Mouse (Mus musculus) megakaryocyte, embryonic 14.5 days (primary cell): ENCODE results near the gene Hoxc4. TPM values are rescaled to one million over a fixed set of nuclear protein-coding genes. Genes with fewer than 3 reads are reported as not detected.

ENCODE experiments used
- H3K27me3 ChIP-seq: replicated peaks from 2 replicates; pipeline ENCODE3; 2012; ENCODE audit warnings: inconsistent platforms
- H3K36me3 ChIP-seq: replicated peaks from 2 replicates; pipeline ENCODE3; 2012; ENCODE audit warnings: low read length, inconsistent platforms, mixed read lengths
- H3K4me1 ChIP-seq: 2 replicates; pipeline ENCODE4 v1.6.1; 2012; ENCODE audit warnings: inconsistent platforms
- H3K4me3 ChIP-seq: replicated peaks from 2 replicates; pipeline ENCODE3; 2012; ENCODE audit warnings: moderate library complexity, mild to moderate bottlenecking, inconsistent platforms
- H3K9me3 ChIP-seq: 2 replicates; pipeline ENCODE4 v1.6.1; 2012; ENCODE audit warnings: inconsistent platforms
- FLI1 ChIP-seq: IDR thresholded peaks from 2 replicates; pipeline ENCODE4 v1.6.1; 2012; ENCODE audit warnings: low read length, inconsistent platforms, mixed read lengths
- GATA1 ChIP-seq: IDR thresholded peaks from 3 replicates; pipeline ENCODE4 v1.6.1; 2012; ENCODE audit warnings: mixed read lengths, low read length, inconsistent platforms, borderline replicate concordance
- polyA plus RNA-seq: library from polyadenylated mRNA; stranded (reverse); fragments of >175 nt; gene quantifications from 2 replicates; pipeline ENCODE4 v1.2.3, GENCODE M21; 2012; ENCODE audit warnings: low replicate concordance; ENCODE audit not compliant: insufficient read depth

Gene Hoxc4
- polyA plus RNA-seq, 1 experiment = not detected

DNA sequence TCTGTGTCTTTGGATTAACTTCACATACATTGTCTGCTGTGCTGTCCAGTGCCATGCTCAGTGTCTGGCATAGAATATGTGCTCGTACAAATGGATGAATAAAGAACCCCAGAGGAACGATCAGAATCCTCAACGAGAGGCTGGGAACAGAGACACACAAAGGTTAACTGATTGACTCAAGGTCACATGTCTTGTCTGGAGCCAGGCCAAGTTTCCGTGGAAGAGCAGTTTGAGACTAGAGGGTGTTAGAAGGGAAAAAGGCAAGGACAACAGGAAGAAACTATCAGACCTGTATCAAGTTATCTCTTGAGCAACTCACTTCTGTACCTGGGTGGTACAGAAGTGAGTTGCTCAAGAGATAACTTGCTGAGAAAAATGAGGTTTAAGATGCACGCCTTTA, 52.5 kb downstream of the Hoxc4 start:
- TF ChIP-seq GATA1 (no peak), FLI1 (no peak)
- H3K4me1 ChIP-seq = no peaks in the 10 kb centered on the region
- H3K9me3 ChIP-seq = no peaks in the 10 kb centered on the region
- H3K27me3 ChIP-seq = peaks cover 79% of the 10 kb centered on the region
- no peaks in the 10 kb centered on the region for H3K36me3 ChIP-seq
- no peak overlapping the region for H3K4me3 ChIP-seq

DNA sequence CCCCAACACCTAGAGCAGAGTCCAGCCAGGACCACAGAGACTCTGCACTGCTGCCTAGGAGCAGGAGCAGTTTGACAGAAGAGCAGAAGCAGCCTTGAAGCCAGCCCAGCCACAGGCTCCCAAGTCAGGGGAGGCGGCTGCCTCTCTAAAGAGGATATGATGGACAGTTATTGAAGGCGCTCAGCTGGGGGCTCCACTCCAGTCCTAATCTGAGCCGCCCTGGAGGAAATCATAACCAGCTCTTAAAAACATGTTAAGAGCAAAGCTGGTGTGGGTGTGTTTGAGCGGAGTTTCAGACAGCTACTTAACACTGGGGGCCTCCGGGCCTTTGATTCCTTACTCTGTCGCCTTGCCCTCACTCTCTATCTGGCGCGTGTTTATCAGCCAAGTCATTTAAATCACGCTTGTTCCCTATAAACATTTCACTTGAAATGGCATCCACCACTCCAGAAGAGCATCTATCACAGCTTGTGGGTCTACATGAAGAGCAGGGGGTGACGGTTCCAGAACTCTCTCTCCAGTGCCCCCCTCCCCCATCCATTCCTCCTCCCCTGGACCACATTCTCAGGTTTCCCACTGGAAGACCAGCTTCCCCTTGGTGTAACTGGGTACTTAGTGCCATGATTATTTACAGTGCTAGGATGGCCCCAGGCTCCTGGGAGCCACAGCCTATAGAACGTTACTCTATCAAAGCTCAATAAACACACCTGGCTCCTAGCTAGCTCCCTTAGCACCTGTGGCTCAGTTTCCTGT, 56.1 kb downstream of the Hoxc4 start:
- H3K4me3 ChIP-seq = no peak overlapping the region
- H3K36me3 ChIP-seq = no peaks in the 10 kb centered on the region
- no peaks in the 10 kb centered on the region for H3K9me3 ChIP-seq
- no peak for TF ChIP-seq FLI1
- TF ChIP-seq GATA1 = no peak
- H3K27me3 ChIP-seq = peaks cover 66% of the 10 kb centered on the region
- no peaks in the 10 kb centered on the region for H3K4me1 ChIP-seq

DNA sequence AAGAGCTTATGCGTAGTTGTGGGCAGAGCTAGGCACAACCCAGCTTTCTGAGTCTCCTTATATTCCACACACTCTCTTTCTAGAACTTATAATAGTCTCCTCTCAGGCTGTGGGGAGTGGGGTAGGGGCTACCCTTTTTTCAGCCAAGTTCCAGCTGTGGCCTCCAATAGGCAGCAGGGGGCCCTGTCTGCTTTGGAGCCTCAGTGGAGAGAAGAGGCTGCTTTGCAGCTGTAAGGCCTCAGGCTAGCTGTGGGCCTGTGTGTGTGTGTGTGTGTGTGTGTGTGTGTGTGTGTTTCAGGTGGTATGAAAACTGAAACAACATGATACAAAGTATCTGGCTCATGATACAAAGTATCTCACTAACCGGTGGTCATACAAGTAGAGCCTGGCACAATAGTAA, 58.9 kb downstream of the Hoxc4 start:
- no peaks in the 10 kb centered on the region for H3K9me3 ChIP-seq
- H3K27me3 ChIP-seq = peaks cover 66% of the 10 kb centered on the region
- H3K4me1 ChIP-seq = no peaks in the 10 kb centered on the region
- no peak for TF ChIP-seq GATA1
- no peak for TF ChIP-seq FLI1
- H3K36me3 ChIP-seq = no peaks in the 10 kb centered on the region
- no peak overlapping the region for H3K4me3 ChIP-seq

DNA sequence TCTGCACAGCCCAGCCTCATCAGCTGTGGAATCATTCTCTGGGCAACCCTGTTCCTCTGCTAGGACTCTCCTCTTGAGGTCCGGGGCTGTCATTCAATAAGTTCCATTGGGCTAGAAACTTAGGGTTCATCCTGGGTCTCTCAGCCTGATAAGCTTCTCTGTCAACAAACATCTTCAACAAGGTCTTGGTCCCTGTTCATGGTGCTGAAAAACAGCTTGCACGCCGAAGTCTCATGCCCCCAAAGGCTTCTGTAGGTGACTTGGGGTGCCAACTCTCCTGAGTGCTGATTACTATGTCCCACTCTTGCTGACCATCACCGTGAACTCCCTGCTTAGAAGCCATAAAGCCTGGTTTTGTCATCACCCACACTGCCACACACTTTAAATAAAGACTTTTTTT, 63.9 kb downstream of the Hoxc4 start:
- H3K4me3 ChIP-seq = no peak overlapping the region
- H3K36me3 ChIP-seq = no peaks in the 10 kb centered on the region
- peaks cover 4% of the 10 kb centered on the region; the same call in 1 of the 2 replicates for H3K4me1 ChIP-seq
- no peak for TF ChIP-seq GATA1
- H3K9me3 ChIP-seq = no peaks in the 10 kb centered on the region
- peaks cover 73% of the 10 kb centered on the region for H3K27me3 ChIP-seq

DNA sequence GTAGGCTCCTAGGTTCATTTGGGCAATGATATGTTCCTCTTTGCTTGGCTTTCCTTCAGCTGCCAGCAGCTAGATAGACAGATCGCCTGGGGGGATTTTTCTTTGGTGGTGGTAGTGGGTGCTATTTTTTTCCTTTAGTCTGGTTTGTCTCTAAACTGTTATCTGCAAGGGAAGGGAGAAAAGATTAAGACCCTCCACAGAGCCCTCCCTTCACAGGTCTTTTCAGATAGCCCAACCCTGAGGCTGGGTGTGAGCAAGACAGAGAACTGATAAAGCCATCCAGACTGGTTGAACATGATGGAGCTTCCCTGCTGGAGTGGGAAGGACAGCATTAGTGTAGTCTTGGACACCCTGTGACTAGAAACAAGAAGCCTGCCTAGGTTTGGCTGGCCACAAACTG, 64.9 kb downstream of the Hoxc4 start:
- no peak overlapping the region for H3K4me3 ChIP-seq
- peaks cover 80% of the 10 kb centered on the region for H3K27me3 ChIP-seq

DNA sequence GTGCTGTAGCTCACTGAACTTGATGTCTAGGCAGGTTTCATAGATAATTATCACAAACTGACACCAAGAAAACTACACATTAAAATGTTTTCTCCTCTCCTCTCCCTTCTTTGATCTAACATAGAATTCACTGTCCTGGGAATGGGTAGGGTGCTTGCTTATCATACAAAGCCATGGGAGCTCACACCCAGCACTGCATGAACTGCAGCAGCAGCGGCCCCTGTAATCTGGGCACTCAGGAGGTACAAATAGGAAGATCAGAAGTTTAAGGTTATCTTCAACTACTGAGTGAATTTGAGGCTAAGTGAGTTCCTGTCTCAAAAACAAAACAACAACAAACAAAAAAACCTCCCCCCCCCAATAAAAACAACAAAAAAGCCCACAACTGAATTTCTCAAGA, 66.2 kb downstream of the Hoxc4 start:
- Histone ChIP-seq H3K36me3 (no peaks in the 10 kb centered on the region), H3K4me1 (peaks cover 4% of the 10 kb centered on the region; the same call in 1 of the 2 replicates), H3K9me3 (no peaks in the 10 kb centered on the region), H3K27me3 (peaks cover 89% of the 10 kb centered on the region), H3K4me3 (no peak overlapping the region)
- TF ChIP-seq GATA1 (no peak), FLI1 (no peak)

More for the DNA sequence above, 64.9 kb downstream of the Hoxc4 start:
- no peak for TF ChIP-seq FLI1
- no peak for TF ChIP-seq GATA1
- H3K4me1 ChIP-seq = peaks cover 4% of the 10 kb centered on the region; the same call in 1 of the 2 replicates
- no peaks in the 10 kb centered on the region for H3K9me3 ChIP-seq
- H3K36me3 ChIP-seq = no peaks in the 10 kb centered on the region

DNA sequence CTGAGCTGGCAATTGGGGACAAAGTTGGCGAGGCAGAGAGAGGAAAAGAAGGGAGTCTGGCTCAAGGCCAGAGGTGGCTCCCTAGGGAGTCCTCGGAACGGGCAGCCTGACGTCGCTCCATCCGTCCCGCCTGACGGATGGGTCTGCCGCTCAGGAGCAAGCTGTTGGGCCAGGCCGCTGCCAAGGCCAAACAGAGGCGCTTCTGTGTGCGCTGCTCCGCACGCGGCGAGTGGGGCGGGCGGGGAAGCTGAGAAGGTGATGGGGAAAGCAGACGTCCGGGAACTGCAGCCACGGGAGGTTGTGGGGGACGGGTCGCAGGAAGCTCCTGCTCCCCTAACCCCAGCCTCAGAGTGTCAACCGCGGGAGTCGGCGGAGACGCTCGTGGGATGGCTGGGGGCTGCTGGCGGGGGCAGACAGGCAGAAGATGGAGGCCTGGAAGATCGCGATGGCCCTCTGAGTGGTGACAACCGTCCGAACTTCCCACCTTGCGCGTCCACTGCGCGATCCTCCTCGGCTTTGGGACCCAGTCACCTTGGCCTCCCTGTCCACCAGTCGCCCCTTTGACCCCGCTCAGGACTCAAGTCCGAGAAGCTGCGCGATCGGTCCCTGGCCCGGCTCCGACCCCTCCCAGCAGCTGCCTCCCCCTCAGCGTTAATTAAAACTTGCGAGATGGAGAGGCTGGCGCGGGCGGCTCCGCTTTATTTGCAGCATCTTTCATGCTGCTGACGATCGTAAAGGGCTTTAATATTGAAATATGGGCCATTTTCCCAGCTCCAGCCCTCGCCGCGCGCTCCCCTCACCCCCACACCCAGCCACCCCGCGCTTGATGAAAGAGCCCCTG, 67.3 kb downstream of the Hoxc4 start:
- TF ChIP-seq FLI1 (no peak), GATA1 (no peak)
- Histone ChIP-seq H3K36me3 (no peaks in the 10 kb centered on the region), H3K4me1 (peaks cover 4% of the 10 kb centered on the region; the same call in 1 of the 2 replicates), H3K4me3 (no peak overlapping the region), H3K27me3 (peaks cover 95% of the 10 kb centered on the region), H3K9me3 (no peaks in the 10 kb centered on the region)

Other genes with a start within 250 kb of the Hoxc4 start
- gene Hoxc13, start 97.8 kb upstream of the Hoxc4 start, polyA plus RNA-seq = not detected in 2 replicates
- not detected in 2 replicates for gene Hoxc12, start 82.2 kb upstream of the Hoxc4 start, polyA plus RNA-seq
- not detected in 2 replicates for gene Hoxc11, start 64.5 kb upstream of the Hoxc4 start, polyA plus RNA-seq
- gene Hoxc10, start 52.1 kb upstream of the Hoxc4 start, polyA plus RNA-seq = 0.08 TPM in 1 of 2 replicates, not detected in the other
- not detected in 2 replicates for gene Hoxc5, start 51.5 kb upstream of the Hoxc4 start, polyA plus RNA-seq
- not detected in 2 replicates for gene Hoxc9, start 42.5 kb upstream of the Hoxc4 start, polyA plus RNA-seq
- 0.04 TPM in 1 of 2 replicates, not detected in the other for gene Hoxc8, start 28.3 kb upstream of the Hoxc4 start, polyA plus RNA-seq
- not detected in 2 replicates for gene Hoxc6, start 20.7 kb upstream of the Hoxc4 start, polyA plus RNA-seq
- 0.73 and 2.1 TPM in 2 replicates for gene Smug1, start 148.2 kb downstream of the Hoxc4 start, polyA plus RNA-seq
- 0.77 and 1.5 TPM in 2 replicates for gene Cbx5, start 220.9 kb downstream of the Hoxc4 start, polyA plus RNA-seq
- 12.1 and 56.4 TPM in 2 replicates for gene Hnrnpa1, start 221.5 kb downstream of the Hoxc4 start, polyA plus RNA-seq
- gene Nfe2, start 239.5 kb downstream of the Hoxc4 start, polyA plus RNA-seq = 321 and 342 TPM in 2 replicates